Mouse (Mus musculus) urinary bladder, adult 18-20 months (tissue): ENCODE measurements around the gene B130006D01Rik.

Experiments
- DNase-seq, 2 experiments: peaks; one replicate each; pipeline ENCODE4 v3.0.0; 2022; ENCODE audit warnings: low spot score in 2 of 2, mixed read lengths in 2 of 2

Gene B130006D01Rik

GRCm38 (mm10) chr11:95723287-95723686, at the start of gene B130006D01Rik:
Gene B130006D01Rik (plus strand): TSS chr11:95723587.
- DNase-seq = no peak

- no peak for DNase-seq
Observed at GRCm38 (mm10) chr11:95675498-95675897, 47.9 kb upstream of the B130006D01Rik start.

- DNase-seq = peak in 1 of 2 experiments; percentile 16
Observed at GRCm38 (mm10) chr11:95676307-95676706, 47.1 kb upstream of the B130006D01Rik start.

- DNase-seq = no peak
Observed at GRCm38 (mm10) chr11:95677925-95678701, 45.3 kb upstream of the B130006D01Rik start.

- DNase-seq = no peak
Observed at GRCm38 (mm10) chr11:95681995-95682601, 41.3 kb upstream of the B130006D01Rik start.

- DNase-seq = no peak
Observed at GRCm38 (mm10) chr11:95682946-95683345, 40.4 kb upstream of the B130006D01Rik start.

- DNase-seq = peak; percentile 58 to 59
Observed at GRCm38 (mm10) chr11:95686031-95686430, 37.4 kb upstream of the B130006D01Rik start.

GRCm38 (mm10) chr11:95687084-95687656, 36.2 kb upstream of the B130006D01Rik start:
- DNase-seq = no peak

GRCm38 (mm10) chr11:95688515-95688914, 34.9 kb upstream of the B130006D01Rik start:
- DNase-seq = peak in 1 of 2 experiments; percentile 30

- peak in 1 of 2 experiments; percentile 40 for DNase-seq
Observed at GRCm38 (mm10) chr11:95688981-95689380, 34.4 kb upstream of the B130006D01Rik start.

GRCm38 (mm10) chr11:95689544-95689943, 33.8 kb upstream of the B130006D01Rik start:
- no peak for DNase-seq

- DNase-seq = no peak
Observed at GRCm38 (mm10) chr11:95698541-95698940, 24.8 kb upstream of the B130006D01Rik start.

GRCm38 (mm10) chr11:95700778-95701739, 22.3 kb upstream of the B130006D01Rik start:
- DNase-seq = no peak

- no peak for DNase-seq
Observed at GRCm38 (mm10) chr11:95704032-95704969, 19.1 kb upstream of the B130006D01Rik start.

GRCm38 (mm10) chr11:95704970-95705330, 18.4 kb upstream of the B130006D01Rik start:
- no peak for DNase-seq

- DNase-seq = no peak
Observed at GRCm38 (mm10) chr11:95709534-95710040, 13.8 kb upstream of the B130006D01Rik start.

GRCm38 (mm10) chr11:95710478-95710877, 12.9 kb upstream of the B130006D01Rik start:
- no peak for DNase-seq

GRCm38 (mm10) chr11:95712085-95712562, 11.3 kb upstream of the B130006D01Rik start:
- DNase-seq = peak; percentile 9 to 16

- peak; percentile 74 to 87 for DNase-seq
Observed at GRCm38 (mm10) chr11:95712563-95713224, 10.7 kb upstream of the B130006D01Rik start, which contains the start of gene Zfp652. Gene Zfp652 (plus strand): TSS chr11:95712673.
